Mouse (Mus musculus) midbrain, embryonic 11.5 days (tissue): Measurements from ENCODE around the gene Nlrp3. TPM values are rescaled to one million over a fixed set of nuclear protein-coding genes. Genes with fewer than 3 reads are reported as not detected.

ENCODE experiments used
- polyA plus RNA-seq: library from polyadenylated mRNA; unstranded; fragments of >200 nt; fragmentation: Nextera tagmentation; extraction: Ambion mirVana; gene quantifications from 2 replicates; pipeline ENCODE4 v1.2.1, GENCODE M21; 2014

Gene Nlrp3
- polyA plus RNA-seq, 1 experiment from 2014 or later: not detected

Other genes starting within 250 kb of the Nlrp3 start
- gene Wnt9a, start 234.6 kb upstream of the Nlrp3 start, polyA plus RNA-seq: 4.0 and 4.8 TPM in 2 replicates
- not detected in 2 replicates for gene Prss38, start 165.9 kb upstream of the Nlrp3 start, polyA plus RNA-seq
- gene Jmjd4, start 91.5 kb upstream of the Nlrp3 start, polyA plus RNA-seq: 12.4 and 14.3 TPM in 2 replicates
- 144 and 159 TPM in 2 replicates for gene Snap47, start 90.4 kb upstream of the Nlrp3 start, polyA plus RNA-seq
- gene Zfp867, start 69.1 kb upstream of the Nlrp3 start, polyA plus RNA-seq: 11.4 and 11.9 TPM in 2 replicates
- gene Zkscan17, start 14.8 kb upstream of the Nlrp3 start, polyA plus RNA-seq: 19.1 and 22.4 TPM in 2 replicates
- not detected in 2 replicates for gene Olfr222, start 34.7 kb downstream of the Nlrp3 start, polyA plus RNA-seq
- not detected in 2 replicates for gene Olfr223, start 51.7 kb downstream of the Nlrp3 start, polyA plus RNA-seq
- 55.9 and 69.5 TPM in 2 replicates for gene Mprip, start 119.7 kb downstream of the Nlrp3 start, polyA plus RNA-seq
- 0.36 and 0.79 TPM in 2 replicates for gene Pld6, start 246.1 kb downstream of the Nlrp3 start, polyA plus RNA-seq